Mouse (Mus musculus): ENCODE results near the gene Hspb6. TPM values are rescaled to one million over a fixed set of nuclear protein-coding genes. Genes with fewer than 3 reads are reported as not detected.

The Hspb6 gene
- polyA plus RNA-seq, 1 experiment from 2014 or later, result 7.8 TPM

DNA sequence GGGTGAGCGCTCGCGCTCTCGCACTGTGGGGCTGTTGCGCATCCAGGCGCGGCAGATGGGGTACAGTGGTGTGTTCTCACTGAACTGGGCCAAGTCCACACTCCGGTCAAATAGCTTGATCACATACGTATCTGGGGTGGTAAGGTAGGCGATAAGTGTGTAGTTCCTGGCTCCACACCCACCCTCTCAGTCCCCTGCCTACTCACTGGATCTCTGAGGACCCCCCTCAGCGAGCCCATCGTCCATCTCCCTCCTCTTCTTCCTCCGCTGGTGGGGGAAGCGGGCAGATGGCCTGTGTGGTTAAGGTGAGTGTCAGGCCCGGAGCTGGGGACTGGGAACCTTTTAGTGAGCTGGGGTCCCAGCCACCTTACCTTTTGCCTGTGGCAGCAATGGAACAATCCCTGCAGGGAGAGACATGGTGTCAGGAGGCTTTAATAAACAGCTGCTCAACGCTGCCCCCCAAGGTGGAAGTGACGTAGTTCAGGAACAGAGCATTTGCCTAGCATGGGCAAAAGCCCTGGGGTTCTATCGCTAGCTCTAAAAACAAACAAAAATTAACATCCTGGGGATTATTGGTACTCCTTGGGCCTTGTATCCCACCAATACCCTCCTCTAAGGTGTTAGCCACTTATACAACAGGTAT lies 5.0 kb downstream of the Hspb6 start:
- Histone ChIP-seq H3K9me3 (no peaks in the 10 kb centered on the region), H3K27me3 (replicated peaks) (no peaks in the 10 kb centered on the region), H3K9ac (no peak overlapping the region), H3K4me1 (peaks cover 37% of the 10 kb centered on the region), H3K4me2 (no peak overlapping the region), H3K4me3 (no peak overlapping the region), H3K27ac (no peak overlapping the region), H3K36me3 (replicated peaks) (peaks cover 28% of the 10 kb centered on the region; the same call in 1 of the 2 replicates)
- ATAC-seq (replicated peaks), result no peak
- WGBS, result 92% methylated on average over 18 of the region's 18 CpGs

- 87% methylated on average over 13 of the region's 13 CpGs for WGBS
These were observed 6.0 kb downstream of the Hspb6 start for GRCm38 (mm10) chr7:30557901-30558514.

GRCm38 (mm10) chr7:30558656-30559442 lies 6.9 kb downstream of the Hspb6 start:
- Histone ChIP-seq H3K9me3 (no peaks in the 10 kb centered on the region), H3K9ac (peak overlapping the region; percentile 70), H3K27ac (peak overlapping the region; percentile 71), H3K27me3 (replicated peaks) (no peaks in the 10 kb centered on the region), H3K36me3 (replicated peaks) (peaks cover 28% of the 10 kb centered on the region; the same call in 1 of the 2 replicates), H3K4me1 (peaks cover 30% of the 10 kb centered on the region), H3K4me2 (peak overlapping the region; percentile 97), H3K4me3 (peak overlapping the region; percentile 60)
- ATAC-seq (replicated peaks), result no peak
- WGBS, result 17% methylated on average over 12 of the region's 12 CpGs

More at GRCm38 (mm10) chr7:30557901-30558514, 6.0 kb downstream of the Hspb6 start:
- H3K27ac ChIP-seq, result no peak overlapping the region
- H3K9me3 ChIP-seq, result no peaks in the 10 kb centered on the region
- peaks cover 28% of the 10 kb centered on the region; the same call in 1 of the 2 replicates for H3K36me3 ChIP-seq (replicated peaks)
- peak overlapping the region; percentile 97; the same call in 1 of the 2 replicates for H3K4me2 ChIP-seq
- no peaks in the 10 kb centered on the region for H3K27me3 ChIP-seq (replicated peaks)
- no peak for ATAC-seq (replicated peaks)
- H3K4me3 ChIP-seq, result peak overlapping the region; percentile 60; the same call in 1 of the 2 replicates
- peaks cover 36% of the 10 kb centered on the region for H3K4me1 ChIP-seq
- peak overlapping the region; percentile 70; the same call in 1 of the 2 replicates for H3K9ac ChIP-seq

DNA sequence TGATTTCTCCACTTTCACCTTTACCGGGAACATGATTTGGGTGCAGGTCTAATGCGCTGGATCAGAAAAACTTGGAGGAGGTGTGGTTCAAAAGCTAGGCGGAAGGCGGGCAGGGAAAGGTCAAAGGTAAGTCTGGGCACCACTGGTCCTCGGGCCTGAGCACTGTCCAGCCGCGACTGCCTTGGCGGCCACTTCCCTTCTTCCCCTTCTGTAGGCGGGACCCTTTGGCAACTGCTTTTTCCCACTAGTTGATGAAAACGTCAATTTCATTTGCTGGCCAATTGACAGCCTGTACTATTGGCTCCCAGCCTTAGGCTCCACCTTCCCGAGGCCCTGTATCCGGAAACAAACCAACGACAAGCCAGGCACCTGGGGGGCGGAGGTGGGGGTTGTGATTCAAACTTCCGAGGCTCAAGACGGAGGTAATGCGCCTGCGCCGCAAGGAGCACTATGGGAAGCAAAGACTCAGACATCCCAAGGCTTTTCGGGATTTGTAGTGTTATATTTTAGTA lies 7.5 kb downstream of the Hspb6 start, which contains the start of gene Lin37:
Gene Lin37, minus strand, starts transcription at position 396 of the 512 bp plus-strand sequence.
- Histone ChIP-seq H3K27ac (peak within 1 kb of the TSS; percentile 71), H3K36me3 (replicated peaks) (peaks cover 26% of the 10 kb centered on the region; the same call in 1 of the 2 replicates), H3K9me3 (no peaks in the 10 kb centered on the region), H3K4me1 (peaks cover 35% of the 10 kb centered on the region), H3K4me3 (peak within 1 kb of the TSS; percentile 60), H3K9ac (peak within 1 kb of the TSS; percentile 70), H3K4me2 (peak within 1 kb of the TSS; percentile 97), H3K27me3 (replicated peaks) (no peaks in the 10 kb centered on the region)
- under 1% methylated on average over 20 of the region's 20 CpGs for WGBS
- ATAC-seq (replicated peaks), result peak; percentile 89

GRCm38 (mm10) chr7:30560296-30560695 lies 8.3 kb downstream of the Hspb6 start:
- no peak for ATAC-seq (replicated peaks)
- H3K27me3 ChIP-seq (replicated peaks), result no peaks in the 10 kb centered on the region
- no peaks in the 10 kb centered on the region for H3K9me3 ChIP-seq
- no peak overlapping the region for H3K4me3 ChIP-seq
- peaks cover 35% of the 10 kb centered on the region for H3K4me1 ChIP-seq
- peaks cover 18% of the 10 kb centered on the region; the same call in 1 of the 2 replicates for H3K36me3 ChIP-seq (replicated peaks)
- 64% methylated on average over 2 of the region's 2 CpGs for WGBS
- peak overlapping the region; percentile 64; the same call in 1 of the 2 replicates for H3K27ac ChIP-seq
- peak overlapping the region; percentile 97; the same call in 1 of the 2 replicates for H3K4me2 ChIP-seq
- no peak overlapping the region for H3K9ac ChIP-seq

- Histone ChIP-seq H3K9me3 (no peaks in the 10 kb centered on the region), H3K9ac (peak overlapping the region; percentile 84), H3K27me3 (replicated peaks) (no peaks in the 10 kb centered on the region), H3K27ac (peak overlapping the region; percentile 96), H3K4me1 (peaks cover 35% of the 10 kb centered on the region), H3K4me3 (peak overlapping the region; percentile 95), H3K4me2 (peak overlapping the region; percentile 89), H3K36me3 (replicated peaks) (peaks cover 12% of the 10 kb centered on the region; the same call in 1 of the 2 replicates)
- no peak for ATAC-seq (replicated peaks)
- WGBS, result 2% methylated on average over 27 of the region's 27 CpGs
These were observed 10.6 kb downstream of the Hspb6 start for GRCm38 (mm10) chr7:30562526-30563116.

- peak within 1 kb of the TSS; percentile 84 for H3K9ac ChIP-seq
- peaks cover 30% of the 10 kb centered on the region for H3K4me1 ChIP-seq
- under 1% methylated on average over 45 of the region's 45 CpGs for WGBS
- peak within 1 kb of the TSS; percentile 89 for H3K4me2 ChIP-seq
- H3K36me3 ChIP-seq (replicated peaks), result peaks cover 16% of the 10 kb centered on the region; the same call in 1 of the 2 replicates
- peak within 1 kb of the TSS; percentile 95 for H3K4me3 ChIP-seq
- H3K9me3 ChIP-seq, result no peaks in the 10 kb centered on the region
- ATAC-seq (replicated peaks), result peak; percentile 89
- no peaks in the 10 kb centered on the region for H3K27me3 ChIP-seq (replicated peaks)
- H3K27ac ChIP-seq, result peak within 1 kb of the TSS; percentile 96
These were observed 11.3 kb downstream of the Hspb6 start, which contains the start of the genes U2af1l4, Gm49396 and Psenen for GRCm38 (mm10) chr7:30563117-30563905. Gene U2af1l4 (plus strand): TSS chr7:30563301. Gene Gm49396 (plus strand): TSS chr7:30563344. Gene Psenen (minus strand): TSS chr7:30563627.

- Histone ChIP-seq H3K27ac (peak overlapping the region; percentile 96), H3K9ac (peak overlapping the region; percentile 84), H3K36me3 (replicated peaks) (peaks cover 22% of the 10 kb centered on the region; the same call in 1 of the 2 replicates), H3K4me1 (peaks cover 24% of the 10 kb centered on the region), H3K27me3 (replicated peaks) (no peaks in the 10 kb centered on the region), H3K9me3 (no peaks in the 10 kb centered on the region), H3K4me2 (peak overlapping the region; percentile 89), H3K4me3 (peak overlapping the region; percentile 95)
- no peak for ATAC-seq (replicated peaks)
- 30% methylated on average over 6 of the region's 6 CpGs for WGBS
These were observed 11.9 kb downstream of the Hspb6 start for GRCm38 (mm10) chr7:30563906-30564280.

GRCm38 (mm10) chr7:30564970-30565571 lies 13.1 kb downstream of the Hspb6 start, which contains the start of gene Igflr1:
Gene Igflr1 (plus strand): TSS chr7:30565427.
- Histone ChIP-seq H3K36me3 (replicated peaks) (peaks cover 34% of the 10 kb centered on the region), H3K4me1 (peaks cover 19% of the 10 kb centered on the region), H3K4me2 (peak within 1 kb of the TSS; percentile 89), H3K9me3 (no peaks in the 10 kb centered on the region), H3K4me3 (no peak within 1 kb of the TSS), H3K9ac (no peak within 1 kb of the TSS), H3K27me3 (replicated peaks) (no peaks in the 10 kb centered on the region), H3K27ac (no peak within 1 kb of the TSS)
- WGBS, result 92% methylated on average over 12 of the region's 12 CpGs
- no peak for ATAC-seq (replicated peaks)

DNA sequence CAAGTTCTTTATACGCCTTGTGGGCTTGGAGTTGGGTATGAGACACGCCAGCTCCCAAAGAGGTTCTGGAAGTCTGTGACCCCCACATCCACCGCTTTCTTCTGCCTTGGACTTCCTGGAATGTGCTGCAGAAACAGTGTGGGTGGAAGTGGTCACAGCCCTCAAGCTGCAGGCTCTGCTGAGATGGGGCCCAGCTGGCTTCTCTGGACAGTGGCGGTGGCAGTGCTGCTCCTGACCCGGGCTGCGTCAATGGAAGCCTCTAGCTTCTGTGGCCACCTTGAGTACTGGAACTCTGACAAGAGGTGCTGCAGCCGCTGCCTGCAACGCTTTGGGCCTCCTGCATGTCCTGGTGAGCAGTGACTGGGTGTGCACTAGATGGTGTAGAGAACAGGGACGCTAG lies 14.1 kb downstream of the Hspb6 start:
- H3K9me3 ChIP-seq, result no peaks in the 10 kb centered on the region
- H3K27me3 ChIP-seq (replicated peaks), result no peaks in the 10 kb centered on the region
- H3K4me1 ChIP-seq, result peaks cover 15% of the 10 kb centered on the region
- no peak for ATAC-seq (replicated peaks)
- H3K4me3 ChIP-seq, result no peak overlapping the region
- no peak overlapping the region for H3K9ac ChIP-seq
- H3K4me2 ChIP-seq, result no peak overlapping the region
- no peak overlapping the region for H3K27ac ChIP-seq
- 92% methylated on average over 9 of the region's 9 CpGs for WGBS
- H3K36me3 ChIP-seq (replicated peaks), result peaks cover 43% of the 10 kb centered on the region
